Mouse (Mus musculus) MEL (cell line): ENCODE data around the gene Micall1.

Experiments
- CHD2 ChIP-seq: IDR thresholded peaks from 2 replicates; pipeline ENCODE4 v1.6.1; 2011; ENCODE audit warnings: low read length, improper control_type of control experiment
- CTCF ChIP-seq, 3 experiments: IDR thresholded peaks in 2 of 3; conservative IDR thresholded peaks in 1 of 3; 2 replicates each; pipeline ENCODE4 v1.5.1; 2011 to 2012; ENCODE audit warnings: low read length in 3 of 3, low read depth in 2 of 3, mild to moderate bottlenecking in 2 of 3, improper control_type of control experiment in 1 of 3, inconsistent platforms in 1 of 3, mixed read lengths in 1 of 3, moderate library complexity in 1 of 3; ENCODE audit not compliant: control insufficient read depth in 1 of 3, insufficient read depth in 1 of 3, poor library complexity in 1 of 3, severe bottlenecking in 1 of 3
- E2F4 ChIP-seq: IDR thresholded peaks from 2 replicates; pipeline ENCODE4 v1.6.1; 2011; ENCODE audit warnings: low read depth, low read length, improper control_type of control experiment, borderline replicate concordance
- EP300 ChIP-seq, 2 experiments: IDR thresholded peaks; 2 replicates each; pipeline ENCODE4 v1.6.1; 2011; ENCODE audit warnings: improper control_type of control experiment in 2 of 2, low read length in 2 of 2, low read depth in 1 of 2, mild to moderate bottlenecking in 1 of 2
- MAX ChIP-seq: IDR thresholded peaks from 2 replicates; pipeline ENCODE4 v1.6.1; 2011; ENCODE audit warnings: low read length, improper control_type of control experiment
- POLR2A ChIP-seq, 2 experiments: IDR thresholded peaks; 2 replicates each; pipeline ENCODE4 v1.6.1; 2011 to 2012; ENCODE audit warnings: low read length in 2 of 2, mild to moderate bottlenecking in 2 of 2, control low read depth in 1 of 2, improper control_type of control experiment in 1 of 2, low read depth in 1 of 2, moderate library complexity in 1 of 2; ENCODE audit not compliant: control insufficient read depth in 1 of 2, insufficient read depth in 1 of 2, poor library complexity in 1 of 2
- POLR2AphosphoS2 ChIP-seq: IDR thresholded peaks from 2 replicates; pipeline ENCODE4 v1.6.1; 2011; ENCODE audit warnings: low read length, improper control_type of control experiment
- SIN3A ChIP-seq: IDR thresholded peaks from 2 replicates; pipeline ENCODE4 v1.6.1; 2012; ENCODE audit warnings: low read length, improper control_type of control experiment, inconsistent platforms
- USF1 ChIP-seq: IDR thresholded peaks from 2 replicates; pipeline ENCODE4 v1.6.1; 2014; ENCODE audit warnings: low read depth, mild to moderate bottlenecking, inconsistent platforms, low read length, improper control_type of control experiment, moderate library complexity
- ZKSCAN1 ChIP-seq: IDR thresholded peaks from 2 replicates; pipeline ENCODE4 v1.6.1; 2012; ENCODE audit warnings: low read depth, mild to moderate bottlenecking, inconsistent platforms, low read length, improper control_type of control experiment, moderate library complexity

DNA sequence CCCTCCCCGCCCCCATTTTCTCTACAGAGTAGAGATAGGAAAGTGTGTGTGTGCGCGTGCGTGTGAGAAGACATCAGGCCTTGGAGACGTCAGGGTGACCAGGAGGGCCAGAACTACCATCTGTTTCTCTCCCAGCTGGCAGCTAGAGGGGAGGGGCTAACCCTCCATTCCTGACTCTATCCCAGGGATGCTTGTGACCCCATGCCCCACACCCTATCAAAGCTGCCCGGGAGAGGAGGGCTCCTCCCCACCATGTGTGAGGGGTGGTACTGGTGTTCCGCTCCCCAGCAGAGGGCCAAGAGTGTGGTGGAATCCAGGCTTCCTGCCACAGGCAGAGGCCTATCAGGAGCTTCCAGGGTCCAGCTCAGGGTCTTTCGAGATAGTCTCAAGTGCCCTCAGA, 58.0 kb downstream of the Micall1 start:
- no peak for TF ChIP-seq SIN3A
- no peak for TF ChIP-seq CTCF (IDR thresholded peaks at IDR 0.05 in 2 of 3, conservative IDR thresholded peaks at IDR 0.05 in 1 of 3; ENCODE audit: control insufficient read depth in 1 of 3, insufficient read depth in 1 of 3, low read depth in 2 of 3, low read length in 3 of 3, poor library complexity in 1 of 3, severe bottlenecking in 1 of 3)
- TF ChIP-seq POLR2A (IDR thresholded peaks at IDR 0.05; ENCODE audit: control insufficient read depth in 1 of 2, insufficient read depth in 1 of 2, low read depth in 1 of 2, low read length in 2 of 2, poor library complexity in 1 of 2), result no peak
- no peak for TF ChIP-seq ZKSCAN1
- TF ChIP-seq E2F4, result no peak
- no peak for TF ChIP-seq CHD2
- no peak for TF ChIP-seq POLR2AphosphoS2
- TF ChIP-seq EP300 (IDR thresholded peaks at IDR 0.05; ENCODE audit: low read depth in 1 of 2, low read length in 2 of 2), result no peak
- TF ChIP-seq MAX, result no peak
- TF ChIP-seq USF1, result no peak
